Mouse (Mus musculus): ENCODE data around the gene Card19. TPM values are rescaled to one million over a fixed set of nuclear protein-coding genes. Genes with fewer than 3 reads are reported as not detected.
A peak's percentile ranks its signal among the peaks of the same experiment; 100 is the strongest.

The Card19 gene
- polyA plus RNA-seq, 1 experiment = 22.0 TPM

GRCm38 (mm10) chr13:49205381-49205998 is 10.3 kb downstream of the Card19 start:
- no peak overlapping the region for H3K4me3 ChIP-seq (ENCODE audit: control insufficient read depth, low read depth, low read length)
- H3K27me3 ChIP-seq (ENCODE audit: control insufficient read depth, insufficient read depth, low read length) = no peaks in the 10 kb centered on the region
- H3K4me1 ChIP-seq (ENCODE audit: control insufficient read depth, insufficient read depth, low read length) = peaks cover 2% of the 10 kb centered on the region
- no peak overlapping the region for H3K27ac ChIP-seq (ENCODE audit: control insufficient read depth, insufficient read depth, low read depth, low read length)
- TF ChIP-seq CTCF (IDR thresholded peaks at IDR 0.05; ENCODE audit: control insufficient read depth, insufficient read depth, insufficient replicate concordance, low read depth, low read length) (peak; percentile 95), POLR2A (IDR thresholded peaks at IDR 0.05; ENCODE audit: control insufficient read depth, low read depth, low read length) (no peak)
- H3K36me3 ChIP-seq (ENCODE audit: control insufficient read depth, insufficient read depth, low read length) = no peaks in the 10 kb centered on the region

- no peak for TF ChIP-seq CTCF (IDR thresholded peaks at IDR 0.05; ENCODE audit: control insufficient read depth, insufficient read depth, insufficient replicate concordance, low read depth, low read length)
- Histone ChIP-seq H3K36me3 (ENCODE audit: control insufficient read depth, insufficient read depth, low read length) (no peaks in the 10 kb centered on the region), H3K27me3 (ENCODE audit: control insufficient read depth, insufficient read depth, low read length) (no peaks in the 10 kb centered on the region), H3K4me3 (ENCODE audit: control insufficient read depth, low read depth, low read length) (no peak overlapping the region), H3K4me1 (ENCODE audit: control insufficient read depth, insufficient read depth, low read length) (peaks cover 2% of the 10 kb centered on the region), H3K27ac (ENCODE audit: control insufficient read depth, insufficient read depth, low read depth, low read length) (no peak overlapping the region)
Measured at GRCm38 (mm10) chr13:49202556-49202955, 13.3 kb downstream of the Card19 start.

GRCm38 (mm10) chr13:49200688-49201087 is 15.1 kb downstream of the Card19 start:
- no peaks in the 10 kb centered on the region for H3K27me3 ChIP-seq (ENCODE audit: control insufficient read depth, insufficient read depth, low read length)
- no peak overlapping the region for H3K4me3 ChIP-seq (ENCODE audit: control insufficient read depth, low read depth, low read length)
- TF ChIP-seq CTCF (IDR thresholded peaks at IDR 0.05; ENCODE audit: control insufficient read depth, insufficient read depth, insufficient replicate concordance, low read depth, low read length) (no peak), POLR2A (IDR thresholded peaks at IDR 0.05; ENCODE audit: control insufficient read depth, low read depth, low read length) (no peak)
- no peaks in the 10 kb centered on the region for H3K36me3 ChIP-seq (ENCODE audit: control insufficient read depth, insufficient read depth, low read length)
- H3K27ac ChIP-seq (ENCODE audit: control insufficient read depth, insufficient read depth, low read depth, low read length) = no peak overlapping the region
- peaks cover 2% of the 10 kb centered on the region for H3K4me1 ChIP-seq (ENCODE audit: control insufficient read depth, insufficient read depth, low read length)

GRCm38 (mm10) chr13:49199891-49200290 is 15.9 kb downstream of the Card19 start:
- no peak overlapping the region for H3K4me3 ChIP-seq (ENCODE audit: control insufficient read depth, low read depth, low read length)
- TF ChIP-seq POLR2A (IDR thresholded peaks at IDR 0.05; ENCODE audit: control insufficient read depth, low read depth, low read length) = no peak
- no peak for TF ChIP-seq CTCF (IDR thresholded peaks at IDR 0.05; ENCODE audit: control insufficient read depth, insufficient read depth, insufficient replicate concordance, low read depth, low read length)
- no peaks in the 10 kb centered on the region for H3K27me3 ChIP-seq (ENCODE audit: control insufficient read depth, insufficient read depth, low read length)
- H3K36me3 ChIP-seq (ENCODE audit: control insufficient read depth, insufficient read depth, low read length) = no peaks in the 10 kb centered on the region
- no peak overlapping the region for H3K27ac ChIP-seq (ENCODE audit: control insufficient read depth, insufficient read depth, low read depth, low read length)
- H3K4me1 ChIP-seq (ENCODE audit: control insufficient read depth, insufficient read depth, low read length) = no peaks in the 10 kb centered on the region; the same call in 1 of the 2 replicates

GRCm38 (mm10) chr13:49198734-49199133 is 17.1 kb downstream of the Card19 start:
- Histone ChIP-seq H3K4me3 (ENCODE audit: control insufficient read depth, low read depth, low read length) (no peak overlapping the region), H3K36me3 (ENCODE audit: control insufficient read depth, insufficient read depth, low read length) (no peaks in the 10 kb centered on the region), H3K4me1 (ENCODE audit: control insufficient read depth, insufficient read depth, low read length) (no peaks in the 10 kb centered on the region; the same call in 1 of the 2 replicates), H3K27ac (ENCODE audit: control insufficient read depth, insufficient read depth, low read depth, low read length) (no peak overlapping the region), H3K27me3 (ENCODE audit: control insufficient read depth, insufficient read depth, low read length) (no peaks in the 10 kb centered on the region)
- no peak for TF ChIP-seq POLR2A (IDR thresholded peaks at IDR 0.05; ENCODE audit: control insufficient read depth, low read depth, low read length)
- no peak for TF ChIP-seq CTCF (IDR thresholded peaks at IDR 0.05; ENCODE audit: control insufficient read depth, insufficient read depth, insufficient replicate concordance, low read depth, low read length)

- no peaks in the 10 kb centered on the region for H3K36me3 ChIP-seq (ENCODE audit: control insufficient read depth, insufficient read depth, low read length)
- H3K27ac ChIP-seq (ENCODE audit: control insufficient read depth, insufficient read depth, low read depth, low read length) = no peak overlapping the region
- H3K27me3 ChIP-seq (ENCODE audit: control insufficient read depth, insufficient read depth, low read length) = no peaks in the 10 kb centered on the region
- TF ChIP-seq CTCF (IDR thresholded peaks at IDR 0.05; ENCODE audit: control insufficient read depth, insufficient read depth, insufficient replicate concordance, low read depth, low read length) = no peak
- no peak for TF ChIP-seq POLR2A (IDR thresholded peaks at IDR 0.05; ENCODE audit: control insufficient read depth, low read depth, low read length)
- H3K4me3 ChIP-seq (ENCODE audit: control insufficient read depth, low read depth, low read length) = no peak overlapping the region
- no peaks in the 10 kb centered on the region; the same call in 1 of the 2 replicates for H3K4me1 ChIP-seq (ENCODE audit: control insufficient read depth, insufficient read depth, low read length)
Measured at GRCm38 (mm10) chr13:49196766-49197165, 19.1 kb downstream of the Card19 start.

GRCm38 (mm10) chr13:49196211-49196610 is 19.6 kb downstream of the Card19 start:
- TF ChIP-seq CTCF (IDR thresholded peaks at IDR 0.05; ENCODE audit: control insufficient read depth, insufficient read depth, insufficient replicate concordance, low read depth, low read length) (no peak), POLR2A (IDR thresholded peaks at IDR 0.05; ENCODE audit: control insufficient read depth, low read depth, low read length) (no peak)
- Histone ChIP-seq H3K27ac (ENCODE audit: control insufficient read depth, insufficient read depth, low read depth, low read length) (no peak overlapping the region), H3K27me3 (ENCODE audit: control insufficient read depth, insufficient read depth, low read length) (no peaks in the 10 kb centered on the region), H3K36me3 (ENCODE audit: control insufficient read depth, insufficient read depth, low read length) (no peaks in the 10 kb centered on the region), H3K4me3 (ENCODE audit: control insufficient read depth, low read depth, low read length) (no peak overlapping the region), H3K4me1 (ENCODE audit: control insufficient read depth, insufficient read depth, low read length) (no peaks in the 10 kb centered on the region; the same call in 1 of the 2 replicates)

All from testis, adult 2 months (tissue).